Mouse (Mus musculus) lung, postnatal 0 days (tissue): Measurements from ENCODE around the gene Bcor. TPM values are rescaled to one million over a fixed set of nuclear protein-coding genes. Genes with fewer than 3 reads are reported as not detected.

Source experiments
- ATAC-seq: fragments of 200-750 bp; cut with Nextera tagmentation; 2 replicates; pipeline ENCODE4 v1.8.0; 2017; ENCODE audit warnings: moderate library complexity
- DNase-seq: peaks from one replicate; pipeline ENCODE4 v3.0.0-alpha.2; 2016; ENCODE audit warnings: low spot score
- H3K27ac ChIP-seq: fragments of 300-500 bp; sonication (generic); 2 replicates; pipeline ENCODE4 v1.5.1; 2014; ENCODE audit warnings: antibody characterized with exemption, mild to moderate bottlenecking, low read length, mixed read lengths
- H3K27me3 ChIP-seq: fragments of 300-500 bp; sonication (generic); replicated peaks from 2 replicates; pipeline ENCODE4 v1.6.1; 2014; ENCODE audit warnings: low read length, mixed read lengths; ENCODE audit not compliant: insufficient read depth
- H3K36me3 ChIP-seq: fragments of 300-500 bp; sonication (generic); 2 replicates; pipeline ENCODE4 v1.6.1; 2014; ENCODE audit warnings: low read length, mixed read lengths; ENCODE audit not compliant: insufficient read depth
- H3K4me1 ChIP-seq: fragments of 300-500 bp; sonication (generic); 2 replicates; pipeline ENCODE4 v1.6.1; 2014; ENCODE audit warnings: antibody characterized with exemption, low read depth, low read length, mixed read lengths; ENCODE audit not compliant: insufficient read depth
- H3K4me2 ChIP-seq: fragments of 300-500 bp; sonication (generic); replicated peaks from 2 replicates; pipeline ENCODE4 v1.6.1; 2014; ENCODE audit warnings: low read depth, mild to moderate bottlenecking, low read length, moderate library complexity, mixed read lengths
- H3K4me3 ChIP-seq: fragments of 300-500 bp; sonication (generic); 2 replicates; pipeline ENCODE4 v1.5.1; 2014; ENCODE audit warnings: low read depth, low read length
- H3K9ac ChIP-seq: fragments of 300-500 bp; sonication (generic); replicated peaks from 2 replicates; pipeline ENCODE4 v1.6.1; 2014; ENCODE audit warnings: low read depth, mild to moderate bottlenecking
- H3K9me3 ChIP-seq: fragments of 300-500 bp; sonication (generic); 2 replicates; pipeline ENCODE4 v1.6.1; 2016; ENCODE audit warnings: low read length, mixed read lengths
- CTCF ChIP-seq: IDR thresholded peaks from 2 replicates; pipeline ENCODE4 v1.5.1; 2016; ENCODE audit warnings: antibody characterized with exemption, mild to moderate bottlenecking
- EP300 ChIP-seq: IDR thresholded peaks from 2 replicates; pipeline ENCODE4 v1.6.1; 2016; ENCODE audit warnings: antibody characterized with exemption, mild to moderate bottlenecking, control low read depth
- WGBS: fragments of 180-500 bp; shearing (Covaris S2); extraction: QIAGEN DNeasy Blood & Tissue Kit; methylation state at CpG from one replicate; pipeline ENCODE4 v1.1.7; 2014; 5-methylcytosine and 5-hydroxymethylcytosine counted together
- polyA plus RNA-seq: library from polyadenylated mRNA; unstranded; fragments of >200 nt; fragmentation: Nextera tagmentation; extraction: Ambion mirVana; gene quantifications from 2 replicates; pipeline ENCODE4 v1.2.1, GENCODE M21; 2015

The Bcor gene
- polyA plus RNA-seq, 1 experiment from 2014 or later: 8.2 TPM

GRCm38 (mm10) chrX:12085949-12086348, 74.2 kb downstream of the Bcor start:
- no peak for DNase-seq

GRCm38 (mm10) chrX:12085290-12085689, 74.9 kb downstream of the Bcor start:
- Histone ChIP-seq H3K27me3 (0 out of 2 replicates have a peak, but pooled peaks cover 2% of the 10 kb centered on the region), H3K27ac (no peak overlapping the region), H3K4me2 (no peak overlapping the region), H3K4me3 (no peak overlapping the region), H3K4me1 (no peaks in the 10 kb centered on the region; the same call in 1 of the 2 replicates), H3K9me3 (no peaks in the 10 kb centered on the region), H3K36me3 (no peaks in the 10 kb centered on the region), H3K9ac (no peak overlapping the region)
- TF ChIP-seq CTCF (no peak), EP300 (no peak)
- 42% methylated on average over 18 of the region's 18 CpGs for WGBS
- ATAC-seq (no peak), DNase-seq (no peak)

More at GRCm38 (mm10) chrX:12085949-12086348, 74.2 kb downstream of the Bcor start:
- no peak for ATAC-seq
- H3K9me3 ChIP-seq: no peaks in the 10 kb centered on the region
- no peak overlapping the region for H3K4me3 ChIP-seq
- H3K9ac ChIP-seq: no peak overlapping the region
- no peak overlapping the region for H3K27ac ChIP-seq
- H3K36me3 ChIP-seq: no peaks in the 10 kb centered on the region
- 0 out of 2 replicates have a peak, but pooled peaks cover 7% of the 10 kb centered on the region for H3K27me3 ChIP-seq
- TF ChIP-seq EP300: no peak
- TF ChIP-seq CTCF: no peak
- H3K4me1 ChIP-seq: no peaks in the 10 kb centered on the region; the same call in 1 of the 2 replicates
- 42% methylated on average over 10 of the region's 10 CpGs for WGBS
- no peak overlapping the region for H3K4me2 ChIP-seq

- H3K9me3 ChIP-seq: no peaks in the 10 kb centered on the region
- H3K27me3 ChIP-seq: no peaks in the 10 kb centered on the region
- 61% methylated on average over 4 of the region's 4 CpGs for WGBS
- no peaks in the 10 kb centered on the region for H3K36me3 ChIP-seq
- ATAC-seq (no peak), DNase-seq (no peak)
- no peak overlapping the region for H3K9ac ChIP-seq
- H3K4me3 ChIP-seq: no peak overlapping the region
- no peak overlapping the region for H3K4me2 ChIP-seq
- TF ChIP-seq CTCF: no peak
- no peak for TF ChIP-seq EP300
- no peak overlapping the region for H3K27ac ChIP-seq
- no peaks in the 10 kb centered on the region; the same call in 1 of the 2 replicates for H3K4me1 ChIP-seq
Measured at GRCm38 (mm10) chrX:12084698-12085097, 75.5 kb downstream of the Bcor start.

- Histone ChIP-seq H3K4me1 (no peaks in the 10 kb centered on the region), H3K9me3 (no peaks in the 10 kb centered on the region), H3K9ac (no peak overlapping the region), H3K27me3 (no peaks in the 10 kb centered on the region), H3K4me3 (no peak overlapping the region), H3K27ac (no peak overlapping the region), H3K4me2 (no peak overlapping the region), H3K36me3 (no peaks in the 10 kb centered on the region)
- no peak for DNase-seq
- no peak for ATAC-seq
- TF ChIP-seq CTCF: no peak
- TF ChIP-seq EP300: no peak
- 67% methylated on average over 10 of the region's 10 CpGs for WGBS
Measured at GRCm38 (mm10) chrX:12083631-12084030, 76.5 kb downstream of the Bcor start.

GRCm38 (mm10) chrX:12082736-12083135, 77.4 kb downstream of the Bcor start:
- no peaks in the 10 kb centered on the region for H3K36me3 ChIP-seq
- no peak for TF ChIP-seq CTCF
- no peak for TF ChIP-seq EP300
- no peaks in the 10 kb centered on the region for H3K4me1 ChIP-seq
- no peaks in the 10 kb centered on the region for H3K27me3 ChIP-seq
- ATAC-seq (no peak), DNase-seq (peak; percentile 40)
- 36% methylated on average over 16 of the region's 16 CpGs for WGBS
- no peak overlapping the region for H3K9ac ChIP-seq
- H3K4me2 ChIP-seq: no peak overlapping the region
- H3K9me3 ChIP-seq: no peaks in the 10 kb centered on the region
- H3K4me3 ChIP-seq: no peak overlapping the region
- H3K27ac ChIP-seq: no peak overlapping the region

- no peaks in the 10 kb centered on the region for H3K9me3 ChIP-seq
- ATAC-seq: no peak
- no peak for DNase-seq
- TF ChIP-seq EP300 (no peak), CTCF (no peak)
- H3K9ac ChIP-seq: no peak overlapping the region
- H3K36me3 ChIP-seq: no peaks in the 10 kb centered on the region
- H3K4me3 ChIP-seq: no peak overlapping the region
- H3K27me3 ChIP-seq: no peaks in the 10 kb centered on the region
- no peaks in the 10 kb centered on the region for H3K4me1 ChIP-seq
- no peak overlapping the region for H3K27ac ChIP-seq
- WGBS: 57% methylated on average over 5 of the region's 5 CpGs
- no peak overlapping the region for H3K4me2 ChIP-seq
Measured at GRCm38 (mm10) chrX:12082184-12082583, 78.0 kb downstream of the Bcor start.

- 23% methylated on average over 22 of the region's 22 CpGs for WGBS
Measured at GRCm38 (mm10) chrX:12081741-12082155, 78.4 kb downstream of the Bcor start.

More at GRCm38 (mm10) chrX:12081741-12082155, 78.4 kb downstream of the Bcor start:
- H3K9ac ChIP-seq: no peak overlapping the region
- H3K36me3 ChIP-seq: no peaks in the 10 kb centered on the region
- ATAC-seq: no peak
- DNase-seq: no peak
- H3K9me3 ChIP-seq: no peaks in the 10 kb centered on the region
- H3K4me1 ChIP-seq: no peaks in the 10 kb centered on the region
- peak overlapping the region; percentile 60; the same call in 1 of the 2 replicates for H3K4me3 ChIP-seq
- H3K4me2 ChIP-seq: peak overlapping the region; percentile 75
- no peak overlapping the region for H3K27ac ChIP-seq
- H3K27me3 ChIP-seq: no peaks in the 10 kb centered on the region
- TF ChIP-seq CTCF (no peak), EP300 (no peak)
